Mouse (Mus musculus) lung, embryonic 14.5 days (tissue): ENCODE measurements at regions not wholly inside any gene's neighbourhood (a gene's known extent, or its start where the extent isn't known, plus 50 kb on each side); places are given as distances from the start of the nearest gene placed in this dataset.
A peak's percentile ranks its signal among the peaks of the same experiment; 100 is the strongest.

Experiments used
- ATAC-seq: fragments of 200-750 bp; cut with Nextera tagmentation; 2 replicates; pipeline ENCODE4 v1.8.0; 2017; ENCODE audit warnings: mild to moderate bottlenecking, moderate TSS enrichment, moderate library complexity; ENCODE audit not compliant: insufficient read depth
- DNase-seq: peaks from one replicate; pipeline ENCODE4 v3.0.0-alpha.2; 2015
- H3K27ac ChIP-seq: fragments of 300-500 bp; sonication (generic); 2 replicates; pipeline ENCODE4 v1.5.1; 2014; ENCODE audit warnings: low read depth, mild to moderate bottlenecking, moderate library complexity
- H3K27me3 ChIP-seq: fragments of 300-500 bp; sonication (generic); 2 replicates; pipeline ENCODE4 v1.6.1; 2014; ENCODE audit warnings: low read length, control low read depth; ENCODE audit not compliant: insufficient read depth
- H3K36me3 ChIP-seq: fragments of 300-500 bp; sonication (generic); 2 replicates; pipeline ENCODE4 v1.6.1; 2014; ENCODE audit warnings: control low read depth; ENCODE audit not compliant: insufficient read depth
- H3K4me1 ChIP-seq: fragments of 300-500 bp; sonication (generic); 2 replicates; pipeline ENCODE4 v1.6.1; 2014; ENCODE audit warnings: antibody characterized with exemption, control low read depth; ENCODE audit not compliant: insufficient read depth
- H3K4me2 ChIP-seq: fragments of 300-500 bp; sonication (generic); 2 replicates; pipeline ENCODE4 v1.6.1; 2014; ENCODE audit warnings: mild to moderate bottlenecking
- H3K4me3 ChIP-seq: fragments of 300-500 bp; sonication (generic); 2 replicates; pipeline ENCODE4 v1.5.1; 2014; ENCODE audit warnings: low read depth, low read length
- H3K9ac ChIP-seq: fragments of 300-500 bp; sonication (generic); 2 replicates; pipeline ENCODE4 v1.6.1; 2014
- H3K9me3 ChIP-seq: fragments of 300-500 bp; sonication (generic); 2 replicates; pipeline ENCODE4 v1.6.1; 2016; ENCODE audit warnings: low read depth, low read length, control low read depth
- CTCF ChIP-seq: IDR thresholded peaks from 2 replicates; pipeline ENCODE4 v1.5.1; 2016; ENCODE audit warnings: antibody characterized with exemption, low read depth
- WGBS: fragments of 180-500 bp; shearing (Covaris S2); extraction: QIAGEN DNeasy Blood & Tissue Kit; methylation state at CpG from one replicate; pipeline ENCODE4 v1.1.7; 2014; 5-methylcytosine and 5-hydroxymethylcytosine counted together

DNA sequence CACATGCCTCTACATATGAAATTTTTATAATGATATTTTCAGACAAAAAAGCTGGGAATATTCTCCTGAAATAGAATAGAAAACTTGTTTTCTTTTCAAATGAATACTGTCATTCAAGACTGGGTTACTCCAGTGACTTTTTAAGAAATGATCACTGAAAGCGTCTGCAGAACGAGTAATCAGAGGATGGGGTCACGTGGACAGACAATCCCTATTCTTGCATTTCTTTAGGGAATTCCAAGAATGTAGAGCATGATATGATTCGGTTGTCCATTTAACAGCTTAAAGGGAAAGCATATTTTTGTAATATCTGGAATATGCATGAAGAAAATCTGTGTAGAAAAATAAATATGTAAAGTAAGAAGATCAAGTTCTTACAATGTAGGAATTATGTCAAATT is 65.6 kb downstream of the 4933402N22Rik start:
- Histone ChIP-seq H3K27ac (no peak overlapping the region), H3K4me2 (no peak overlapping the region), H3K27me3 (no peaks in the 10 kb centered on the region), H3K4me3 (no peak overlapping the region), H3K9ac (no peak overlapping the region), H3K4me1 (no peaks in the 10 kb centered on the region), H3K9me3 (no peaks in the 10 kb centered on the region), H3K36me3 (no peaks in the 10 kb centered on the region)
- 34% methylated on average over 4 of the region's 4 CpGs for WGBS
- ATAC-seq (no peak), DNase-seq (no peak)
- TF ChIP-seq CTCF = no peak

DNA sequence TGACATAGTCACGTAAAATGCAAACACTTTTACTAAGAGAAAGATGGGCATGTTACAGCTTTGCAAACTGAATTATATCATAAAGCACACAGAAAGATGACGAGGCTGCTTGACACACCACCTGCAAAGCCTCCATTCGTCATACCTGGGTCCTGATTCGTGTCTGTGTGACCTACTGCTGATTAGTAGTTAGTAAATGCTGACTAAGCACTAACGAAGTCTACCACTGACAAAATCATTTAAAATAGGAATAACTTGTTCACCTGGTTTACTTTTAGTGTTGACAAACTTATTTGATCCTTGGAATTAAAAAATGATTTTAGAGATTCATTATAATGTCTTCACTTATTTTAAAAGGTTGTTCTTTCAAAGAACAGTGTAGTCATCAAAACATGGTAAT is 71.3 kb downstream of the 4933402N22Rik start:
- H3K9ac ChIP-seq = no peak overlapping the region
- DNase-seq (no peak), ATAC-seq (no peak)
- TF ChIP-seq CTCF = no peak
- H3K4me1 ChIP-seq = no peaks in the 10 kb centered on the region
- WGBS = 84% methylated on average over 5 of the region's 5 CpGs
- H3K9me3 ChIP-seq = no peaks in the 10 kb centered on the region
- no peak overlapping the region for H3K4me2 ChIP-seq
- H3K27me3 ChIP-seq = no peaks in the 10 kb centered on the region
- no peak overlapping the region for H3K4me3 ChIP-seq
- H3K36me3 ChIP-seq = no peaks in the 10 kb centered on the region
- no peak overlapping the region for H3K27ac ChIP-seq

- H3K36me3 ChIP-seq = no peaks in the 10 kb centered on the region
- peak; percentile 20 for TF ChIP-seq CTCF
- H3K4me1 ChIP-seq = no peaks in the 10 kb centered on the region
- no peak for DNase-seq
- H3K4me3 ChIP-seq = no peak overlapping the region
- H3K27ac ChIP-seq = no peak overlapping the region
- H3K4me2 ChIP-seq = no peak overlapping the region
- no peak for ATAC-seq
- H3K9ac ChIP-seq = no peak overlapping the region
- H3K27me3 ChIP-seq = no peaks in the 10 kb centered on the region
- no peaks in the 10 kb centered on the region for H3K9me3 ChIP-seq
These were observed 82.9 kb downstream of the 4933402N22Rik start for GRCm38 (mm10) chr5:12000777-12001176.

GRCm38 (mm10) chr5:12006473-12006872 is 88.6 kb downstream of the 4933402N22Rik start:
- no peaks in the 10 kb centered on the region for H3K4me1 ChIP-seq
- DNase-seq (peak; percentile 12), ATAC-seq (no peak)
- no peaks in the 10 kb centered on the region for H3K36me3 ChIP-seq
- no peak overlapping the region for H3K4me2 ChIP-seq
- 62% methylated on average over 3 of the region's 3 CpGs for WGBS
- TF ChIP-seq CTCF = no peak
- H3K27me3 ChIP-seq = no peaks in the 10 kb centered on the region
- no peak overlapping the region for H3K4me3 ChIP-seq
- H3K27ac ChIP-seq = no peak overlapping the region
- H3K9me3 ChIP-seq = no peaks in the 10 kb centered on the region
- no peak overlapping the region for H3K9ac ChIP-seq

DNA sequence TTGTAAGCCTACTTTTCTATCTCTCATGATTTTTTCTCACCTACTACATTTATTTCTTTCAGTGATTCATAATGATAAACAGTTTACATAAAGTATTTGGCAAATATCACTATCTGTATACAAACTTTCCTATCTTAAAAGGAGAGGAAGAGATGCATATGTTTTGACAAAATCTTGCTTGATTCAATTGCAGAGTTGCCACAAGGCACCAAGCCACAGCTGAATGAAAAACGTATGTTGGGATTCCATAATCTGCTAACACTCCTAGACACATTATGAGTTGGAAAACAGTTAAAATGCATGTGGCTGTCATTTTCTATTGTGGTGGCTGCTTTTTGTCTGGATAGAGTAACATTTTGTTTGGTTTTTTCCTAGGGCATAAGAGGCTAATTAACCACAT is 98.5 kb downstream of the 4933402N22Rik start:
- 39% methylated on average over 1 of the region's 1 CpGs for WGBS

GRCm38 (mm10) chr5:12020489-12020888 is 102.6 kb downstream of the 4933402N22Rik start:
- DNase-seq (no peak), ATAC-seq (no peak)
- Histone ChIP-seq H3K4me3 (no peak overlapping the region), H3K9ac (no peak overlapping the region), H3K4me1 (no peaks in the 10 kb centered on the region), H3K27ac (no peak overlapping the region), H3K4me2 (no peak overlapping the region), H3K27me3 (no peaks in the 10 kb centered on the region), H3K9me3 (no peaks in the 10 kb centered on the region), H3K36me3 (no peaks in the 10 kb centered on the region)
- TF ChIP-seq CTCF = no peak

More for the DNA sequence above, 98.5 kb downstream of the 4933402N22Rik start:
- no peaks in the 10 kb centered on the region for H3K9me3 ChIP-seq
- no peak overlapping the region for H3K4me3 ChIP-seq
- no peaks in the 10 kb centered on the region for H3K27me3 ChIP-seq
- H3K4me2 ChIP-seq = no peak overlapping the region
- peak; percentile 56; the same call in 1 of the 2 replicates for ATAC-seq
- no peak overlapping the region for H3K27ac ChIP-seq
- no peaks in the 10 kb centered on the region for H3K4me1 ChIP-seq
- H3K36me3 ChIP-seq = no peaks in the 10 kb centered on the region
- DNase-seq = peak; percentile 68
- TF ChIP-seq CTCF = no peak
- no peak overlapping the region for H3K9ac ChIP-seq

DNA sequence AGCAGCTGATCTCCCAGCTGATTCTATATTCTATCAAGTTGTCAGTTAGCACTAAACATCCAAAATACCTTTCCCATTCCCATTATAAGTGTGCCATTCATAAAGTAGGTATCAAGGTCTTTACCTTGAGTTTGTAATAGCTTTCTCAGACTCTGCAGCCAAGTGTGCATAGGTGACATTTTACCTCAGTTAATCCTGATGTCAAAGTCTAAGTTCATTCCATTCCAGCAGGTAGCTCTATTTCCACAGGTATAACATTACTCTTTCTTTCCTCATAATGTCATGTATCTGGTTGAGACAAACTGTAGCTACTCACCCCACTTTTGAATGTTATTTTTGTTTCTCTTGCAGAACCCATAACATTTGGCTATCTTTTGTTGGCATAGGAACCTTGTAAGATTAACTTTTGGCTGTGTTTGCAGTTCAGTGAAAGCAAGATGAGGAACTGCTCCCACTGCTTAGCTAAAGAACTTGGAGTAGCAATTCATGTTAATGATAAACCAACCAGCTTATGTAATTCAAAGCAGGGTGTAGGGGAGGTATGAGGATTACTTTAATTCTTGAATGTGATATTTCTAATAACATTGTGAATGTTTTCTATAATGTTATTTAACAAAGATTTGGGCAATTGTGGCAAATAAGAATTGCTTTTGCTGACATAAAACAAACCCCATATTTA is 107.0 kb downstream of the 4933402N22Rik start:
- Histone ChIP-seq H3K27me3 (no peaks in the 10 kb centered on the region), H3K4me3 (no peak overlapping the region), H3K4me2 (no peak overlapping the region), H3K36me3 (no peaks in the 10 kb centered on the region), H3K9me3 (no peaks in the 10 kb centered on the region), H3K27ac (no peak overlapping the region), H3K9ac (no peak overlapping the region), H3K4me1 (no peaks in the 10 kb centered on the region)
- DNase-seq (no peak), ATAC-seq (no peak)
- TF ChIP-seq CTCF = no peak
